Mouse (Mus musculus): ENCODE results near the gene Parp16. TPM values are rescaled to one million over a fixed set of nuclear protein-coding genes. Genes with fewer than 3 reads are reported as not detected.
"Not testable (repeated sequence)": the region's sequence is repeated elsewhere in the genome, so short reads cannot be mapped to it uniquely, and the experiment has no call there.

Parp16 gene
- polyA plus RNA-seq, 1 experiment from 2014 or later: 8.3 TPM

DNA sequence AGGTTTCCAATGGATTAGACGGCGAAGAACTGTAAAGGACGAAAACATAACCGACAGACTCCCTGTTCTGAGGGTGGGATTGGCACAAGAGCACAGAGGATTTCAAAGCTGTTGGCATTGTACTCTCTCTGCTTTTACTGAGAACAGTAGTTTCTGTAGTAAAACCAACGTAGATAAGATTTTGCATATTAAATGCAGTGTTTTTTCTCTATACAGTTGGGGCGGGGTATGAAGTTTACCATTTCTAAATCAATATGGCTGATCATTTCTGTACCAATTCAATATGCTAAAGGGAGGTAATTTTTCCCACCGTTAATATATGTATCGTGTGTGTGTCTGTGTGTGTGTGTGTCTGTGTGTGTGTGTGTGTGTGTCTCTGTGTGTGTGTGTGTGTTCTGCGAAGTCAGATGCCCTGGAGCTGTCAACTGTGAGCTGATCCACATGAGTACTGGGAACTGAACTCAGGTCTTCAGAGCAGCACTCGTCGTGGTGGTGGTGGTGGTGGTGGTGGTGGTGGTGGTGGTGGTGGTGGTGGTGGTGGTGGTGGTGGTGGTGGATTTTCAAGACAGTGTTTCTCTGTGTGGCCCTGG is 7.1 kb downstream of the Parp16 start:
- DNase-seq (ENCODE audit: low spot score): no peak
- WGBS: 29% methylated on average over 11 of the region's 11 CpGs
- H3K4me1 ChIP-seq: peaks cover 18% of the 10 kb centered on the region
- peak overlapping the region; percentile 54 for H3K4me3 ChIP-seq
- H3K27ac ChIP-seq (replicated peaks): peak overlapping the region; percentile 86
- no peaks in the 10 kb centered on the region for H3K27me3 ChIP-seq (replicated peaks; ENCODE audit: low read depth, poor library complexity, severe bottlenecking)
- no peaks in the 10 kb centered on the region for H3K9me3 ChIP-seq
- no peaks in the 10 kb centered on the region for H3K36me3 ChIP-seq (replicated peaks)

GRCm38 (mm10) chr9:65205049-65205815 is 10.1 kb downstream of the Parp16 start:
- no peak overlapping the region for H3K27ac ChIP-seq (replicated peaks)
- no peaks in the 10 kb centered on the region for H3K9me3 ChIP-seq
- no peak for DNase-seq (ENCODE audit: low spot score)
- H3K27me3 ChIP-seq (replicated peaks; ENCODE audit: low read depth, poor library complexity, severe bottlenecking): no peaks in the 10 kb centered on the region
- no peak overlapping the region for H3K4me3 ChIP-seq
- WGBS: 58% methylated on average over 11 of the region's 11 CpGs
- H3K4me1 ChIP-seq: peaks cover 13% of the 10 kb centered on the region
- H3K36me3 ChIP-seq (replicated peaks): no peaks in the 10 kb centered on the region

GRCm38 (mm10) chr9:65207041-65207815 is 12.1 kb downstream of the Parp16 start:
- peaks cover 11% of the 10 kb centered on the region for H3K4me1 ChIP-seq
- DNase-seq (ENCODE audit: low spot score); H3K4me3 ChIP-seq; H3K27ac ChIP-seq (replicated peaks); H3K9me3 ChIP-seq; H3K36me3 ChIP-seq (replicated peaks); H3K27me3 ChIP-seq (replicated peaks; ENCODE audit: low read depth, poor library complexity, severe bottlenecking): not testable (repeated sequence)
- 93% methylated on average over 9 of the region's 9 CpGs for WGBS

- Histone ChIP-seq H3K36me3 (replicated peaks) (no peaks in the 10 kb centered on the region), H3K4me1 (peaks cover 7% of the 10 kb centered on the region; the same call in 1 of the 2 replicates), H3K27me3 (replicated peaks; ENCODE audit: low read depth, poor library complexity, severe bottlenecking) (no peaks in the 10 kb centered on the region), H3K4me3 (no peak overlapping the region), H3K27ac (replicated peaks) (no peak overlapping the region), H3K9me3 (no peaks in the 10 kb centered on the region)
- no peak for DNase-seq (ENCODE audit: low spot score)
- 92% methylated on average over 32 of the region's 32 CpGs for WGBS
These were observed 13.4 kb downstream of the Parp16 start for GRCm38 (mm10) chr9:65208293-65209179.

DNA sequence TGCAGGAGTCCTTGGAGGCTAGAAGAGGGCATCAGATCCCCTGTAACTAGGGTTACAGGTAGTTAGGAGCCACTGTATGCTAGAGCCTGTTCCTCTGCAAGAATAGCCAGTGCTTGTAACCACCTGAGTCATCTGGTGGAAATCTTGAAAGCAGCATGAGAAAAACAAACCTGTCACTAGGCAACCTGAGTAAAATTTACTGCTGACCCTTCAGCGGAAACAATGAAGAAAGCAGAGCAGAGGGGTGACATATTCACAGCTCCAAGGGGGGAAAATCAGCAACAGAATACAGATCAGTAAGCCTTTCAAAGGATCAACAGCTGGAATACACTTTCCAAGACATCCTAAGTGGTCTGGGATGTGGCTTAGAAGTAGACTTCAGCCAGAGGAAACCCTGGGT is 16.4 kb downstream of the Parp16 start:
- WGBS: 56% methylated on average over 1 of the region's 1 CpGs
- H3K27ac ChIP-seq (replicated peaks): no peak overlapping the region
- H3K4me3 ChIP-seq: no peak overlapping the region
- H3K4me1 ChIP-seq: peaks cover 24% of the 10 kb centered on the region
- H3K36me3 ChIP-seq (replicated peaks): no peaks in the 10 kb centered on the region
- H3K9me3 ChIP-seq: no peaks in the 10 kb centered on the region
- DNase-seq (ENCODE audit: low spot score): no peak
- H3K27me3 ChIP-seq (replicated peaks; ENCODE audit: low read depth, poor library complexity, severe bottlenecking): no peaks in the 10 kb centered on the region

DNA sequence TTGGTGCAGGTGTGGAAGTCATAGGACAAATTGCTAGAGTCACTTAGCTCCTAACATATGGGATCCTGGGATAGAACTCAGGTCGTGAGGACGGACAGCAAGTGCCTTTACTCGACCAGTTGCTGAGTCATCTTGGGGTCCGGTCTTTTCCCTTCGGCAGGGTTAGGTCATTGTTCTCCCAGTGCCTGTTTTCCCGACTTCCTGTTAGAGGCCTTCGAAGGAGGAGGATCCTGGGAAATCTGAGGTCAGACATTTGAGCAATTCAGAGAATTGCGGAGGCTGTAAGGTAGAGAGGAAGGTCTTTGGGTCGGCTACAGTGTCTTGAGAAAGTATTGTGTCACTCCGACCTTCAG is 19.2 kb downstream of the Parp16 start:
- peak; percentile 54 for DNase-seq (ENCODE audit: low spot score)
- 24% methylated on average over 10 of the region's 10 CpGs for WGBS
- Histone ChIP-seq H3K27ac (replicated peaks) (peak overlapping the region; percentile 93), H3K27me3 (replicated peaks; ENCODE audit: low read depth, poor library complexity, severe bottlenecking) (no peaks in the 10 kb centered on the region), H3K36me3 (replicated peaks) (no peaks in the 10 kb centered on the region), H3K9me3 (no peaks in the 10 kb centered on the region), H3K4me1 (peaks cover 36% of the 10 kb centered on the region), H3K4me3 (peak overlapping the region; percentile 83)

GRCm38 (mm10) chr9:65214778-65215493 is 19.8 kb downstream of the Parp16 start:
- Histone ChIP-seq H3K27me3 (replicated peaks; ENCODE audit: low read depth, poor library complexity, severe bottlenecking) (no peaks in the 10 kb centered on the region), H3K4me1 (peaks cover 36% of the 10 kb centered on the region), H3K27ac (replicated peaks) (peak overlapping the region; percentile 93), H3K36me3 (replicated peaks) (no peaks in the 10 kb centered on the region), H3K4me3 (peak overlapping the region; percentile 83), H3K9me3 (no peaks in the 10 kb centered on the region)
- under 1% methylated on average over 59 of the region's 59 CpGs for WGBS
- DNase-seq (ENCODE audit: low spot score): peak; percentile 91

GRCm38 (mm10) chr9:65215494-65216126 is 20.5 kb downstream of the Parp16 start:
- H3K27me3 ChIP-seq (replicated peaks; ENCODE audit: low read depth, poor library complexity, severe bottlenecking): no peaks in the 10 kb centered on the region
- peaks cover 36% of the 10 kb centered on the region for H3K4me1 ChIP-seq
- WGBS: 11% methylated on average over 31 of the region's 31 CpGs
- DNase-seq (ENCODE audit: low spot score): no peak
- no peaks in the 10 kb centered on the region for H3K36me3 ChIP-seq (replicated peaks)
- H3K4me3 ChIP-seq: peak overlapping the region; percentile 83
- no peaks in the 10 kb centered on the region for H3K9me3 ChIP-seq
- peak overlapping the region; percentile 93 for H3K27ac ChIP-seq (replicated peaks)

DNA sequence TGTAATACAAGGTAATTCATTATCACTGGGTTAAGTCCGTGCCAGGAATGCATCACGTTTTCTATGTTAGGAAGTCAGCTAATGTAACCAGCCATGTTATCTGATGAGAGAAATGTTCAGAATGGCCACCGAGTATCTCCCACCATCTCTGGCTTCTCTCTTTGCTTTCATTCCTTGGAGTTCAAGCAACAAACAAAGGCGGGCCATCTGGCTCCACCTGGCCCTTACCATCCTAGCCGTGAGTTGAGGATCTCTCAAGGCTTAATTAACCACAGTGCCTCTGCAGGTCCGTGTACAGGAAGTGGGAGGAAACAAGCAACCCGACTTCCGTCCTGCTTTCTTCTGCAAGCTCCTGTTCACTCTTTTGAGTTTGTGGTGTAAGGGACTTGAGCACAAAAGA is 21.8 kb downstream of the Parp16 start:
- no peaks in the 10 kb centered on the region for H3K36me3 ChIP-seq (replicated peaks)
- peak overlapping the region; percentile 13; the same call in 1 of the 2 replicates for H3K4me3 ChIP-seq
- H3K9me3 ChIP-seq: no peaks in the 10 kb centered on the region
- 56% methylated on average over 8 of the region's 8 CpGs for whole genome bisulfite sequencing
- no peak for DNase-seq (ENCODE audit: low spot score)
- H3K27ac ChIP-seq (replicated peaks): no peak overlapping the region
- H3K4me1 ChIP-seq: peaks cover 36% of the 10 kb centered on the region
- H3K27me3 ChIP-seq (replicated peaks; ENCODE audit: low read depth, poor library complexity, severe bottlenecking): no peaks in the 10 kb centered on the region

GRCm38 (mm10) chr9:65217661-65218060 is 22.5 kb downstream of the Parp16 start:
- Histone ChIP-seq H3K9me3 (no peaks in the 10 kb centered on the region), H3K4me3 (no peak overlapping the region), H3K36me3 (replicated peaks) (no peaks in the 10 kb centered on the region), H3K27me3 (replicated peaks; ENCODE audit: low read depth, poor library complexity, severe bottlenecking) (no peaks in the 10 kb centered on the region), H3K4me1 (peaks cover 36% of the 10 kb centered on the region), H3K27ac (replicated peaks) (peak overlapping the region; percentile 30; the same call in 1 of the 2 replicates)
- no peak for DNase-seq (ENCODE audit: low spot score)
- 59% methylated on average over 6 of the region's 6 CpGs for WGBS

GRCm38 (mm10) chr9:65218916-65219315 is 23.8 kb downstream of the Parp16 start:
- H3K4me3 ChIP-seq: no peak overlapping the region
- H3K36me3 ChIP-seq (replicated peaks): no peaks in the 10 kb centered on the region
- H3K27me3 ChIP-seq (replicated peaks; ENCODE audit: low read depth, poor library complexity, severe bottlenecking): no peaks in the 10 kb centered on the region
- H3K4me1 ChIP-seq: peaks cover 36% of the 10 kb centered on the region
- 64% methylated on average over 1 of the region's 1 CpGs for WGBS
- no peaks in the 10 kb centered on the region for H3K9me3 ChIP-seq
- DNase-seq (ENCODE audit: low spot score): no peak
- no peak overlapping the region for H3K27ac ChIP-seq (replicated peaks)
